9 mouse cellular contexts compared by ENCODE assay signal in genomic region chr6:122309446-122309960, GRCm38 (mm10). TPM values are rescaled to one million over a fixed set of nuclear protein-coding genes. Genes with fewer than 3 reads are reported as not detected.
DNase-seq lines count a peak whose midpoint lies in the region; ATAC-seq lines count a peak whose summit lies in the region.
"Had no signal": no experiment of that assay in that cellular context is flagged by ENCODE, and none has a peak within 500 bp of the region (broad histone marks: within the 10 kb centered on the region; RNA-seq: fewer than 3 reads in every experiment).

No protein-coding gene starts in this region.

- H3K4me1 ChIP-seq in heart, embryonic 12.5 days (replicated peaks) = peaks cover 16% of the 10 kb centered on the region
- H3K4me1 ChIP-seq in brown adipose tissue, adult 24 weeks (ENCODE audit: control insufficient read depth, insufficient read depth, insufficient read length, low read length) = no peaks in the 10 kb centered on the region; the same call in 1 of the 2 replicates
- peaks cover 19% of the 10 kb centered on the region for H3K4me1 ChIP-seq in hindbrain, embryonic 14.5 days (replicated peaks; ENCODE audit: control insufficient read depth, insufficient read depth, low read length)
- peaks cover 17% of the 10 kb centered on the region for H3K4me1 ChIP-seq in midbrain, embryonic 12.5 days

- H3K27ac ChIP-seq in heart, embryonic 12.5 days (ENCODE audit: poor library complexity, severe bottlenecking) = peak overlapping the region; percentile 65; the same call in 1 of the 2 replicates
- peak overlapping the region; percentile 51 for H3K27ac ChIP-seq in brown adipose tissue, adult 24 weeks (replicated peaks; ENCODE audit: low read depth, low read length)
- H3K27ac ChIP-seq in hindbrain, embryonic 14.5 days = 0 out of 2 replicates have a peak overlapping the region, but pooled peaks have one; percentile 68
- H3K27ac ChIP-seq in midbrain, embryonic 12.5 days (replicated peaks) = no peak overlapping the region

- peak overlapping the region; percentile 87 for H3K9ac ChIP-seq in heart, embryonic 12.5 days
- H3K9ac ChIP-seq in hindbrain, embryonic 14.5 days = peak overlapping the region; percentile 87
- peak overlapping the region; percentile 88 for H3K9ac ChIP-seq in midbrain, embryonic 12.5 days (replicated peaks)

- ATAC-seq in heart, embryonic 12.5 days (ENCODE audit: insufficient number of reproducible peaks, low FRiP score) = no peak
- no peak for ATAC-seq in hindbrain, embryonic 14.5 days (ENCODE audit: low FRiP score)
- ATAC-seq in midbrain, embryonic 12.5 days (ENCODE audit: low FRiP score, low read depth) = no peak

- DNase-seq in heart, postnatal 14 days = no peak
- no peak for DNase-seq in hindbrain, embryonic 14.5 days (ENCODE audit: low spot score)
- no peak for DNase-seq in retina, postnatal 1 day
- no peak for DNase-seq in layer of hippocampus, postnatal 36 days
- DNase-seq in layer of hippocampus, postnatal 10 days (ENCODE audit: low spot score in 2 of 2) = no peak

- WGBS in heart, embryonic 12.5 days = 10% methylated on average over 11 of the region's 11 CpGs
- WGBS in hindbrain, embryonic 14.5 days = 12% methylated on average over 11 of the region's 11 CpGs
- WGBS in midbrain, embryonic 12.5 days = 15% methylated on average over 11 of the region's 11 CpGs

- intact Hi-C loops in heart, postnatal 14 days (cut with DNase I) = loop anchor here (5.0 kb wide), 1 partner anchor 1037 kb away; no protein-coding TSS in a partner anchor

- H3K4me3 ChIP-seq in heart, embryonic 12.5 days = peak overlapping the region; percentile 92
- peak overlapping the region; percentile 79 for H3K4me3 ChIP-seq in brown adipose tissue, adult 24 weeks (ENCODE audit: insufficient read depth, low read depth, low read length)
- H3K4me3 ChIP-seq in hindbrain, embryonic 14.5 days (replicated peaks; ENCODE audit: low read length) = peak overlapping the region; percentile 66
- H3K4me3 ChIP-seq in midbrain, embryonic 12.5 days = peak overlapping the region; percentile 73

- H3K4me2 ChIP-seq in heart, embryonic 12.5 days = peak overlapping the region; percentile 92
- peak overlapping the region; percentile 76 for H3K4me2 ChIP-seq in hindbrain, embryonic 14.5 days (replicated peaks)
- peak overlapping the region; percentile 82 for H3K4me2 ChIP-seq in midbrain, embryonic 12.5 days (replicated peaks)

- no peaks in the 10 kb centered on the region for H3K27me3 ChIP-seq in heart, embryonic 12.5 days (replicated peaks)
- no peaks in the 10 kb centered on the region for H3K27me3 ChIP-seq in hindbrain, embryonic 14.5 days (ENCODE audit: control insufficient read depth, insufficient read depth, low read length)
- H3K27me3 ChIP-seq in midbrain, embryonic 12.5 days = no peaks in the 10 kb centered on the region
- H3K27me3 ChIP-seq: Patski had no signal

- no peaks in the 10 kb centered on the region for H3K9me3 ChIP-seq in heart, embryonic 12.5 days (replicated peaks)
- no peaks in the 10 kb centered on the region for H3K9me3 ChIP-seq in hindbrain, embryonic 14.5 days (ENCODE audit: control insufficient read depth, low read length)
- H3K9me3 ChIP-seq in midbrain, embryonic 12.5 days = no peaks in the 10 kb centered on the region

- H3K36me3 ChIP-seq in heart, embryonic 12.5 days = peaks cover 20% of the 10 kb centered on the region
- peaks cover 20% of the 10 kb centered on the region for H3K36me3 ChIP-seq in hindbrain, embryonic 14.5 days (replicated peaks; ENCODE audit: control insufficient read depth, insufficient read depth)
- peaks cover 19% of the 10 kb centered on the region for H3K36me3 ChIP-seq in midbrain, embryonic 12.5 days

RNA-seq across cellular contexts. Expression of gene M6pr, which starts 1.0 kb away (rescaled TPM):
- 82.0 and 84.6 TPM in 2 replicates for polyA plus RNA-seq in heart, embryonic 12.5 days (2016; fragmentation: Nextera tagmentation; extraction: Ambion mirVana)
- total RNA-seq in heart, postnatal 14 days (2021) = 10 to 100 TPM; 38.0 to 40.1 TPM
- polyA plus RNA-seq in brown adipose tissue, adult 24 weeks (2012; ENCODE audit: insufficient read depth, insufficient read length, missing spikeins) = 55.2 and 61.5 TPM in 2 replicates
- 51.4 and 53.7 TPM in 2 replicates for polyA plus RNA-seq in hindbrain, embryonic 14.5 days (2014; fragmentation: Nextera tagmentation; extraction: Ambion mirVana)
- polyA plus RNA-seq in midbrain, embryonic 12.5 days (2016; fragmentation: Nextera tagmentation; extraction: Ambion mirVana) = 72.2 and 72.6 TPM in 2 replicates
- total RNA-seq in layer of hippocampus, postnatal 36 days (2021) = 10 to 100 TPM; 72.5 to 75.3 TPM
- total RNA-seq in layer of hippocampus, postnatal 10 days (2021) = 10 to 100 TPM; 46.4 to 47.0 TPM

RNA-seq across cellular contexts. Expression of gene Klrg1, which starts 26.8 kb away (rescaled TPM):
- polyA plus RNA-seq in heart, embryonic 12.5 days (2016; fragmentation: Nextera tagmentation; extraction: Ambion mirVana) = not detected in 2 replicates
- total RNA-seq in heart, postnatal 14 days (2021) = not detected
- polyA plus RNA-seq in brown adipose tissue, adult 24 weeks (2012; ENCODE audit: insufficient read depth, insufficient read length, missing spikeins) = not detected in 2 replicates
- 0.53 and 0.82 TPM in 2 replicates for polyA plus RNA-seq in hindbrain, embryonic 14.5 days (2014; fragmentation: Nextera tagmentation; extraction: Ambion mirVana)
- 0.16 and 0.29 TPM in 2 replicates for polyA plus RNA-seq in midbrain, embryonic 12.5 days (2016; fragmentation: Nextera tagmentation; extraction: Ambion mirVana)
- total RNA-seq in layer of hippocampus, postnatal 36 days (2021) = under 1 TPM; 0.35 to 0.40 TPM
- 1 to 10 TPM in 1 of 2 experiments, under 1 TPM in 1; 0.59 to 1.2 TPM for total RNA-seq in layer of hippocampus, postnatal 10 days (2021)
- polyA plus RNA-seq: Patski had no signal

RNA-seq across cellular contexts. Expression of gene Phc1, which starts 30.9 kb away (rescaled TPM):
- polyA plus RNA-seq in heart, embryonic 12.5 days (2016; fragmentation: Nextera tagmentation; extraction: Ambion mirVana) = 13.7 and 14.3 TPM in 2 replicates
- 10 to 100 TPM; 15.4 to 15.9 TPM for total RNA-seq in heart, postnatal 14 days (2021)
- polyA plus RNA-seq in brown adipose tissue, adult 24 weeks (2012; ENCODE audit: insufficient read depth, insufficient read length, missing spikeins) = 4.9 and 5.8 TPM in 2 replicates
- polyA plus RNA-seq in hindbrain, embryonic 14.5 days (2014; fragmentation: Nextera tagmentation; extraction: Ambion mirVana) = 37.0 and 39.0 TPM in 2 replicates
- polyA plus RNA-seq in midbrain, embryonic 12.5 days (2016; fragmentation: Nextera tagmentation; extraction: Ambion mirVana) = 36.1 and 41.4 TPM in 2 replicates
- total RNA-seq in layer of hippocampus, postnatal 36 days (2021) = 10 to 100 TPM; 63.2 to 63.8 TPM
- 10 to 100 TPM; 64.2 to 66.0 TPM for total RNA-seq in layer of hippocampus, postnatal 10 days (2021)
